ENCODE assay signal across 9 mouse cellular contexts in genomic region chr11:100762831-100763230, GRCm38 (mm10). TPM values are rescaled to one million over a fixed set of nuclear protein-coding genes. Genes with fewer than 3 reads are reported as not detected.
A peak's percentile ranks its signal among the peaks of the same experiment; 100 is the strongest.
DNase-seq lines count a peak whose midpoint lies in the region; ATAC-seq and TF ChIP-seq lines count a peak whose summit lies in the region.
"Had no signal": no experiment of that assay in that cellular context is flagged by ENCODE, and none has a peak within 500 bp of the region (broad histone marks: within the 10 kb centered on the region; RNA-seq: fewer than 3 reads in every experiment).

Gene Hcrt, minus strand, starts transcription at chr11:100762931.

- no peaks in the 10 kb centered on the region for H3K9me3 ChIP-seq in heart, embryonic 12.5 days (replicated peaks)
- no peaks in the 10 kb centered on the region for H3K9me3 ChIP-seq in E14TG2a.4 (ENCODE audit: low read length)
- H3K9me3 ChIP-seq in forebrain, embryonic 15.5 days = no peaks in the 10 kb centered on the region
- H3K9me3 ChIP-seq in liver, embryonic 15.5 days (replicated peaks) = no peaks in the 10 kb centered on the region

- H3K4me2 ChIP-seq in heart, embryonic 12.5 days = peak within 1 kb of the TSS; percentile 82
- peak within 1 kb of the TSS; percentile 65 for H3K4me2 ChIP-seq in forebrain, embryonic 15.5 days (replicated peaks)
- H3K4me2 ChIP-seq in liver, embryonic 15.5 days = peak within 1 kb of the TSS; percentile 81

- 80% methylated on average over 7 of the region's 7 CpGs for WGBS in heart, embryonic 12.5 days
- WGBS in forebrain, embryonic 15.5 days = 83% methylated on average over 7 of the region's 7 CpGs
- 70% methylated on average over 7 of the region's 7 CpGs for WGBS in liver, embryonic 15.5 days (ENCODE audit: insufficient replicate concordance)

- no peak for ATAC-seq in heart, embryonic 12.5 days (ENCODE audit: insufficient number of reproducible peaks, low FRiP score)
- no peak for ATAC-seq in forebrain, embryonic 15.5 days (replicated peaks)
- ATAC-seq in liver, embryonic 15.5 days (ENCODE audit: insufficient read depth) = no peak

- H3K4me1 ChIP-seq in heart, embryonic 12.5 days (replicated peaks) = peaks cover 18% of the 10 kb centered on the region
- peaks cover 49% of the 10 kb centered on the region for H3K4me1 ChIP-seq in E14TG2a.4 (replicated peaks; ENCODE audit: low read depth, low read length)
- peaks cover 25% of the 10 kb centered on the region for H3K4me1 ChIP-seq in forebrain, embryonic 15.5 days
- H3K4me1 ChIP-seq in liver, embryonic 15.5 days (replicated peaks) = peaks cover 26% of the 10 kb centered on the region

- H3K27ac ChIP-seq in heart, embryonic 12.5 days (ENCODE audit: poor library complexity, severe bottlenecking) = no peak within 1 kb of the TSS
- no peak within 1 kb of the TSS for H3K27ac ChIP-seq in forebrain, embryonic 15.5 days (replicated peaks)
- H3K27ac ChIP-seq in liver, embryonic 15.5 days (replicated peaks) = no peak within 1 kb of the TSS

- TF ChIP-seq CTCF in E14TG2a.4 (conservative IDR thresholded peaks at IDR 0.05; ENCODE audit: low read length) = no peak

- no peak for DNase-seq in heart, postnatal 10 days
- DNase-seq in natural killer cell, adult 2 months (ENCODE audit: low spot score in 2 of 2) = no peak
- DNase-seq in left cerebral cortex, postnatal 10 days (ENCODE audit: extremely low spot score in 1 of 2, low spot score in 2 of 2) = no peak
- DNase-seq in T-cell, adult 2 months (ENCODE audit: low spot score) = no peak
- DNase-seq: cerebellum, adult 11 months had no signal

- peaks cover 4% of the 10 kb centered on the region; the same call in 1 of the 2 replicates for H3K36me3 ChIP-seq in heart, embryonic 12.5 days
- H3K36me3 ChIP-seq in E14TG2a.4 (ENCODE audit: insufficient read depth, low read length) = peaks cover 14% of the 10 kb centered on the region
- H3K36me3 ChIP-seq in forebrain, embryonic 15.5 days = no peaks in the 10 kb centered on the region
- H3K36me3 ChIP-seq in liver, embryonic 15.5 days (replicated peaks) = no peaks in the 10 kb centered on the region

- H3K4me3 ChIP-seq in heart, embryonic 12.5 days = peak within 1 kb of the TSS; percentile 44
- H3K4me3 ChIP-seq in E14TG2a.4 (replicated peaks; ENCODE audit: low read length) = peak within 1 kb of the TSS; percentile 73
- H3K4me3 ChIP-seq in forebrain, embryonic 15.5 days = peak within 1 kb of the TSS; percentile 43
- peak within 1 kb of the TSS; percentile 53 for H3K4me3 ChIP-seq in liver, embryonic 15.5 days (replicated peaks)

- peaks cover 48% of the 10 kb centered on the region for H3K27me3 ChIP-seq in heart, embryonic 12.5 days (replicated peaks)
- peaks cover 50% of the 10 kb centered on the region for H3K27me3 ChIP-seq in E14TG2a.4 (ENCODE audit: insufficient read depth, low read length)
- H3K27me3 ChIP-seq in forebrain, embryonic 15.5 days = peaks cover 25% of the 10 kb centered on the region; the same call in 1 of the 2 replicates
- peaks cover 54% of the 10 kb centered on the region for H3K27me3 ChIP-seq in liver, embryonic 15.5 days

- H3K9ac ChIP-seq in heart, embryonic 12.5 days = peak within 1 kb of the TSS; percentile 72
- peak within 1 kb of the TSS; percentile 48 for H3K9ac ChIP-seq in forebrain, embryonic 15.5 days (replicated peaks)
- no peak within 1 kb of the TSS; the same call in 1 of the 2 replicates for H3K9ac ChIP-seq in liver, embryonic 15.5 days

- intact Hi-C loops in heart, postnatal 10 days (cut with DNase I) = loop anchor here (5.0 kb wide), 1 partner anchor 191 kb away; the partner anchor contains the start of gene Cnp
- intact Hi-C loops in left cerebral cortex, postnatal 10 days (cut with DNase I) = loop anchor here (10.0 kb wide), 1 partner anchor 192 kb away; no protein-coding TSS in a partner anchor

RNA-seq across cellular contexts. Expression of gene Hcrt, which starts in this region (rescaled TPM):
- not detected in 2 replicates for polyA plus RNA-seq in heart, embryonic 12.5 days (2016; fragmentation: Nextera tagmentation; extraction: Ambion mirVana)
- not detected for total RNA-seq in heart, postnatal 10 days (2021)
- 1.0 and 1.1 TPM in 2 replicates for polyA plus RNA-seq in forebrain, embryonic 15.5 days (2015; fragmentation: Nextera tagmentation; extraction: Ambion mirVana)
- not detected in 2 replicates for polyA plus RNA-seq in liver, embryonic 15.5 days (2015; fragmentation: Nextera tagmentation; extraction: Ambion mirVana)
- under 1 TPM in 1 of 2 experiments, not detected in 1; 0.86 TPM for total RNA-seq in left cerebral cortex, postnatal 10 days (2021)
